Mouse (Mus musculus): ENCODE data around the gene Gvin1. TPM values are rescaled to one million over a fixed set of nuclear protein-coding genes. Genes with fewer than 3 reads are reported as not detected.
"Not testable (repeated sequence)": the region's sequence is repeated elsewhere in the genome, so short reads cannot be mapped to it uniquely, and the experiment has no call there.

Gvin1 gene
- total RNA-seq, 1 experiment = not detected

DNA sequence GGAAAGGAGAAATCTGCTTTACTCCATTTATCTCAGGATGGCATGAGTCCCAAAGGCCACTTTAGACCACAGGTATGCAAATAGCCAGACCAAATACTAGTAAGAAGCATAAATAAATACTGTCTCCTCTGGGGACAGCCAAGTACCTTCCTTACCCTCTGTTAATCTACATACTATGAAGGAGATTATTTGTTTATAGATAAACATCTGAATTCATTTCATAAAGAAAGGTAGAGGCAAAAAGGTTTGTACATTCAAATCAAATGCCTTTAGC is 22.0 kb upstream of the Gvin1 start:
- no peak overlapping the region for H3K9ac ChIP-seq (ENCODE audit: insufficient read depth, low read depth, low read length, poor library complexity, severe bottlenecking)
- H3K4me3 ChIP-seq (ENCODE audit: insufficient read depth in 1 of 2, low read depth in 1 of 2, low read length in 2 of 2, poor library complexity in 1 of 2, severe bottlenecking in 1 of 2) = no peak overlapping the region
- DNase-seq (ENCODE audit: low read depth, low spot score) = no peak
- no peaks in the 10 kb centered on the region for H3K4me1 ChIP-seq (ENCODE audit: control insufficient read depth in 2 of 2, insufficient read depth in 2 of 2, low read length in 2 of 2, poor library complexity in 1 of 2)
- H3K36me3 ChIP-seq (ENCODE audit: control insufficient read depth, insufficient read depth, low read length, poor library complexity, severe bottlenecking) = no peaks in the 10 kb centered on the region
- no peak overlapping the region for H3K27ac ChIP-seq (ENCODE audit: insufficient read depth, low read depth, low read length, poor library complexity, severe bottlenecking)
- no peaks in the 10 kb centered on the region for H3K9me3 ChIP-seq (ENCODE audit: control insufficient read depth, insufficient read depth, low read depth, low read length)
- TF ChIP-seq ZC3H11A (IDR thresholded peaks at IDR 0.05; ENCODE audit: borderline replicate concordance, low read depth, low read length) (no peak), ZNF384 (IDR thresholded peaks at IDR 0.05; ENCODE audit: low read depth, low read length) (no peak), MAFK (IDR thresholded peaks at IDR 0.05; ENCODE audit: insufficient read depth, low read depth, low read length) (no peak), HCFC1 (IDR thresholded peaks at IDR 0.05; ENCODE audit: borderline replicate concordance, insufficient read depth, low read length) (no peak), CHD2 (IDR thresholded peaks at IDR 0.05; ENCODE audit: low read depth, low read length) (no peak)
- in situ Hi-C loops (cut with MboI; ENCODE audit: low sequenced_read_pairs in 2 of 2, unreplicated experiment in 2 of 2) = no loop called here

DNA sequence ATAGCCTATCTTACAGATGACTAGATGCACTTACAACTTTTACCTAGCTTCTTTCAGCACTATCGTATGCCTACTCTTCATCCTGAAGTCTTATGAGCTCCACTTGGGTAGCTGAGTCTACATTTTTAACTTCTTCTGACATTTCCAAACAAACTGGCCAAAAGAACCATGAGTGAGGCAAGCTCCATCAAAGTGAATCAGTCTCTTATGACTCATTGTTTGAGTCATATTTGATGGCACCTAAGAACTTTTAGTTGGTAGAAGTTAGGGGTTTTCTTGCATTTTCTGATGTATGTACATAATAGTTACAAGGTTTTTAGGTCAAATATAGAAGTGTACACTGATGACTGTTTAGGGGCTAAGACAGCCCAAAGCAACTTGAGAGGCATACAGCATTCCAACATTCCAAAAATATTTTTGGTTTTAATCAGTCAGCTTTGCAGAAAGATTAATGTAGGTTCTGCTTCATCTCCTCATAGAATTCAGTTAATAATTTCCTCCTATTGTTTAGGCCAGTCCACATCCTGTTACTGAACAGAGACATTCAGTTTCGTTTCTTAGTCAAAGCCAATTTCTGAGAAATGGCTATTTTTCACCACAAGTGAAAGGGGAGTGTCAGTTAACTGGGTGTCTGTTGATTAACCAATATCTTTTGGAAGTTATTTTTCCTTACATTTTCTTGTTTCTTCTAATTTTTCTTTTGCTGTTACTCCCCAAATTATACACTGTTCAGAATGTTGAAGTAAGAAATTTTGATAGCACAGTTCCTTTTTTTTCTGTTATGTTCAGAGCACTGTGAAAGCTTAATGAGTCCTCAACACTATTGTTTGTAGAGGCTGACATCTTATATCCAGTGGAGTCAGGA is 21.4 kb upstream of the Gvin1 start:
- Histone ChIP-seq H3K4me1 (ENCODE audit: control insufficient read depth in 2 of 2, insufficient read depth in 2 of 2, low read length in 2 of 2, poor library complexity in 1 of 2) (no peaks in the 10 kb centered on the region), H3K9ac (ENCODE audit: insufficient read depth, low read depth, low read length, poor library complexity, severe bottlenecking) (no peak overlapping the region), H3K27ac (ENCODE audit: insufficient read depth, low read depth, low read length, poor library complexity, severe bottlenecking) (no peak overlapping the region), H3K9me3 (ENCODE audit: control insufficient read depth, insufficient read depth, low read depth, low read length) (no peaks in the 10 kb centered on the region), H3K4me3 (ENCODE audit: insufficient read depth in 1 of 2, low read depth in 1 of 2, low read length in 2 of 2, poor library complexity in 1 of 2, severe bottlenecking in 1 of 2) (no peak overlapping the region), H3K36me3 (ENCODE audit: control insufficient read depth, insufficient read depth, low read length, poor library complexity, severe bottlenecking) (no peaks in the 10 kb centered on the region)
- TF ChIP-seq MAFK (IDR thresholded peaks at IDR 0.05; ENCODE audit: insufficient read depth, low read depth, low read length) (no peak), HCFC1 (IDR thresholded peaks at IDR 0.05; ENCODE audit: borderline replicate concordance, insufficient read depth, low read length) (no peak), ZNF384 (IDR thresholded peaks at IDR 0.05; ENCODE audit: low read depth, low read length) (no peak), CHD2 (IDR thresholded peaks at IDR 0.05; ENCODE audit: low read depth, low read length) (no peak), ZC3H11A (IDR thresholded peaks at IDR 0.05; ENCODE audit: borderline replicate concordance, low read depth, low read length) (no peak)
- in situ Hi-C loops (cut with MboI; ENCODE audit: low sequenced_read_pairs in 2 of 2, unreplicated experiment in 2 of 2) = no loop called here
- DNase-seq (ENCODE audit: low read depth, low spot score) = no peak

DNA sequence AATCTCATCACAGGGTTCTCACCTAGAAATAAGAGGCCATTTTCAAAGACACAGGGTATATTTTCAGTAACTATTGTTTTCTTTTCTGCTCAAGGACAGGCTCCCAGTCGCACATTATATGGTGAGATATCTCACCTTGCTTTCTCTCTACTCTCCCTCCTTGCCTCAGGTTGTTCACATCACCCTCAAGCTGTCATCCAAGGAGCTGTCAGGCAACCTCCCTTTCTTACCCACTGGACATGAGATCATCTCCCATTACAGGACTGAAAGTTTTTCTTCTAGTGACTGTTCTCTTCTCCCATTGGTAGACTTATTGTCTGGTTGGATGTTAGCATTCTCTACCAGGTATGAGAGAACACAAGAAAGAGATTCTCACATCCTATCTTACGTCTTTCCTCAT is 20.5 kb upstream of the Gvin1 start:
- DNase-seq (ENCODE audit: low read depth, low spot score) = no peak
- H3K9me3 ChIP-seq (ENCODE audit: control insufficient read depth, insufficient read depth, low read depth, low read length) = no peaks in the 10 kb centered on the region
- no peaks in the 10 kb centered on the region for H3K4me1 ChIP-seq (ENCODE audit: control insufficient read depth in 2 of 2, insufficient read depth in 2 of 2, low read length in 2 of 2, poor library complexity in 1 of 2)
- H3K4me3 ChIP-seq (ENCODE audit: insufficient read depth in 1 of 2, low read depth in 1 of 2, low read length in 2 of 2, poor library complexity in 1 of 2, severe bottlenecking in 1 of 2) = no peak overlapping the region
- H3K36me3 ChIP-seq (ENCODE audit: control insufficient read depth, insufficient read depth, low read length, poor library complexity, severe bottlenecking) = no peaks in the 10 kb centered on the region
- H3K27ac ChIP-seq (ENCODE audit: insufficient read depth, low read depth, low read length, poor library complexity, severe bottlenecking) = no peak overlapping the region
- no peak for TF ChIP-seq ZNF384 (IDR thresholded peaks at IDR 0.05; ENCODE audit: low read depth, low read length)
- TF ChIP-seq CHD2 (IDR thresholded peaks at IDR 0.05; ENCODE audit: low read depth, low read length) = no peak
- no peak for TF ChIP-seq HCFC1 (IDR thresholded peaks at IDR 0.05; ENCODE audit: borderline replicate concordance, insufficient read depth, low read length)
- no peak for TF ChIP-seq MAFK (IDR thresholded peaks at IDR 0.05; ENCODE audit: insufficient read depth, low read depth, low read length)
- no peak for TF ChIP-seq ZC3H11A (IDR thresholded peaks at IDR 0.05; ENCODE audit: borderline replicate concordance, low read depth, low read length)
- no peak overlapping the region for H3K9ac ChIP-seq (ENCODE audit: insufficient read depth, low read depth, low read length, poor library complexity, severe bottlenecking)
- in situ Hi-C loops (cut with MboI; ENCODE audit: low sequenced_read_pairs in 2 of 2, unreplicated experiment in 2 of 2) = no loop called here

DNA sequence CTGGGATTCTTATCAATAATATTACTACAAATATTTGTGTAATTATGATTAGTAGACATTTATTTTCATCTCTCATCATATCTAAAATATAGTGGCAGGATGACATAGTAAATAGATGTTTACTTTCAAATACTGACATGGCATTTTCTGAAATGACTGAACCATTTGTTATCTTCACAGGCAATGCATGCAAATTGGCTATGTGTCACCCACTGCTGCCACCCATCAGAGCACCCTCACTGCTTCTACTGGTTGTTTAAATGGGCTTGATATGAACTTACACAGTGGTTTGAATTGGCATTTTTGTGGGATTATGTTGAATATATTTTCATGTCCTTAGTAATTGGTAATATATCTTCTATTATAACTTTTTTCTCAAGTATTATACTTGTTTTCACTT is 784 bp upstream of the Gvin1 start:
- H3K9ac ChIP-seq (ENCODE audit: insufficient read depth, low read depth, low read length, poor library complexity, severe bottlenecking) = not testable (repeated sequence)

DNA sequence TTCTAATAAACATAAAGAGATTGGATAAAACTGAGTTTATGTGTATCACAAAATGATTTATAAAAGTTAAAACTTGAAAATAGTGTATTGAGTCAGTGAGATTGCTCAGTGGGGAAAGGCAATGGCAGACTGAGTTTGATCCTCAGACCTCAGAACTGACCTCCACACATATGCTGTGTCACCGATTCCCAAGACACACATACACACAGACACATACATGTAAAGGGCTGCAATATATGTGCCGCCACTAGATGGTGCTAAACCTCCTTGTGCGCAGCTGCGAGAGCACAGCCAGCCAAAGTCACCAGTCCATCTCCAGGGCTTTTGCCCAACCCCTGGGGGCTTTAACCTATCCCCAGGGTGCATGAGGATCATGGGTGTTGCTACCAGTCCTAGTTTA is 1.4 kb downstream of the Gvin1 start:
- H3K36me3 ChIP-seq (ENCODE audit: control insufficient read depth, insufficient read depth, low read length, poor library complexity, severe bottlenecking); H3K4me1 ChIP-seq (ENCODE audit: control insufficient read depth in 2 of 2, insufficient read depth in 2 of 2, low read length in 2 of 2, poor library complexity in 1 of 2); H3K9me3 ChIP-seq (ENCODE audit: control insufficient read depth, insufficient read depth, low read depth, low read length); DNase-seq (ENCODE audit: low read depth, low spot score); H3K27ac ChIP-seq (ENCODE audit: insufficient read depth, low read depth, low read length, poor library complexity, severe bottlenecking); H3K4me3 ChIP-seq (ENCODE audit: insufficient read depth in 1 of 2, low read depth in 1 of 2, low read length in 2 of 2, poor library complexity in 1 of 2, severe bottlenecking in 1 of 2); H3K9ac ChIP-seq (ENCODE audit: insufficient read depth, low read depth, low read length, poor library complexity, severe bottlenecking); in situ Hi-C loops (cut with MboI; ENCODE audit: low sequenced_read_pairs in 2 of 2, unreplicated experiment in 2 of 2): not testable (repeated sequence)

More for the DNA sequence above, 784 bp upstream of the Gvin1 start:
- H3K36me3 ChIP-seq (ENCODE audit: control insufficient read depth, insufficient read depth, low read length, poor library complexity, severe bottlenecking); H3K4me3 ChIP-seq (ENCODE audit: insufficient read depth in 1 of 2, low read depth in 1 of 2, low read length in 2 of 2, poor library complexity in 1 of 2, severe bottlenecking in 1 of 2); H3K9me3 ChIP-seq (ENCODE audit: control insufficient read depth, insufficient read depth, low read depth, low read length); in situ Hi-C loops (cut with MboI; ENCODE audit: low sequenced_read_pairs in 2 of 2, unreplicated experiment in 2 of 2); H3K4me1 ChIP-seq (ENCODE audit: control insufficient read depth in 2 of 2, insufficient read depth in 2 of 2, low read length in 2 of 2, poor library complexity in 1 of 2); H3K27ac ChIP-seq (ENCODE audit: insufficient read depth, low read depth, low read length, poor library complexity, severe bottlenecking); DNase-seq (ENCODE audit: low read depth, low spot score): not testable (repeated sequence)

DNA sequence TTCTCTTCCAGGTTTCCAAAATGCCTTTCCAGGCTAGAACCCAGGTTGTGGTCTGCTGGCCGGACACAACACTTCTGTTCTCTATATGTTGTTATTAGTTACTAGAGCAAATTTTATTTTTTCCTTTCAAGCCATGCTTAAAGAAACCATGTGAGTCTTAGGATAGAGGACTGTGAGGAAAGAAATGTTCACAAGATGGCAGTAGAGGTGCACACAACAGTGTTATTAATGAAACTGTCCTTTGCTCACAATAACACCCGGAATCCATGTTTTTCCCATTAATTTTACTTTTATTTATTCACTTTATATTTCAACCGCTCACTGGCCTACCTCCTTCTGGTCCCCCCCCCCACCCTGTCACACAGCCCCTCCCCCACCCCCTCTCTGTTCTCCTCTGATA is 8.5 kb downstream of the Gvin1 start:
- H3K27ac ChIP-seq (ENCODE audit: insufficient read depth, low read depth, low read length, poor library complexity, severe bottlenecking); H3K9ac ChIP-seq (ENCODE audit: insufficient read depth, low read depth, low read length, poor library complexity, severe bottlenecking); in situ Hi-C loops (cut with MboI; ENCODE audit: low sequenced_read_pairs in 2 of 2, unreplicated experiment in 2 of 2); DNase-seq (ENCODE audit: low read depth, low spot score); H3K4me3 ChIP-seq (ENCODE audit: insufficient read depth in 1 of 2, low read depth in 1 of 2, low read length in 2 of 2, poor library complexity in 1 of 2, severe bottlenecking in 1 of 2); H3K36me3 ChIP-seq (ENCODE audit: control insufficient read depth, insufficient read depth, low read length, poor library complexity, severe bottlenecking); H3K4me1 ChIP-seq (ENCODE audit: control insufficient read depth in 2 of 2, insufficient read depth in 2 of 2, low read length in 2 of 2, poor library complexity in 1 of 2); H3K9me3 ChIP-seq (ENCODE audit: control insufficient read depth, insufficient read depth, low read depth, low read length): not testable (repeated sequence)

DNA sequence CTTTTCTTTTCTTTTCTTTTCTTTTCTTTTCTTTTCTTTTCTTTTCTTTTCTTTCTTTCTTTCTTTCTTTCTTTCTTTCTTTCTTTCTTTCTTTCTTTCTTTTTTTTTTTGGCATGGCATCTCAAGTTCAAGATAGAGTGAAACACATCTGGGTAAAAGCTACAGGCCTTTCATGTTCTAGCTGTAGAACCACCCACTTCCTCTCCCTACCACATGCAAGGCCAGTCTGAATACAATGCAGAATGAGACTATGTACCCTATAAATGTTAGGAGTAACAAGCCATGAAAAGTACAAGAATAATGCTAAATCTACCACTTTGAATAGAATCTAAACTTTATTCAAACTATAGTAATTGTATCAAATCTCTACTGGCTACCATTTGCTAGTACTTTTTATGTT is 38.1 kb downstream of the Gvin1 start:
- DNase-seq (ENCODE audit: low read depth, low spot score); H3K4me1 ChIP-seq (ENCODE audit: control insufficient read depth in 2 of 2, insufficient read depth in 2 of 2, low read length in 2 of 2, poor library complexity in 1 of 2); in situ Hi-C loops (cut with MboI; ENCODE audit: low sequenced_read_pairs in 2 of 2, unreplicated experiment in 2 of 2); H3K4me3 ChIP-seq (ENCODE audit: insufficient read depth in 1 of 2, low read depth in 1 of 2, low read length in 2 of 2, poor library complexity in 1 of 2, severe bottlenecking in 1 of 2); H3K36me3 ChIP-seq (ENCODE audit: control insufficient read depth, insufficient read depth, low read length, poor library complexity, severe bottlenecking); H3K27ac ChIP-seq (ENCODE audit: insufficient read depth, low read depth, low read length, poor library complexity, severe bottlenecking); H3K9ac ChIP-seq (ENCODE audit: insufficient read depth, low read depth, low read length, poor library complexity, severe bottlenecking); H3K9me3 ChIP-seq (ENCODE audit: control insufficient read depth, insufficient read depth, low read depth, low read length): not testable (repeated sequence)

Data from ES-E14 (cell line).